Mouse (Mus musculus) CH12.LX (cell line): Measurements from ENCODE around the gene Rpl11. TPM values are rescaled to one million over a fixed set of nuclear protein-coding genes. Genes with fewer than 3 reads are reported as not detected.

ENCODE experiments used
- DNase-seq: peaks from one replicate; pipeline ENCODE4 v3.0.0-alpha.2; 2013; ENCODE audit errors: extremely low read depth
- H3K27ac ChIP-seq: 2 replicates; pipeline ENCODE4 v1.5.1; 2012; ENCODE audit warnings: low read depth, mild to moderate bottlenecking, control low read depth, moderate library complexity; ENCODE audit not compliant: insufficient read depth
- H3K27me3 ChIP-seq: replicated peaks from 2 replicates; pipeline ENCODE3; 2012; ENCODE audit warnings: inconsistent platforms
- H3K36me3 ChIP-seq, 2 experiments: replicated peaks in 1 of 2; 2 replicates each; pipeline versions ENCODE3 to v1.6.1; 2012; ENCODE audit warnings: inconsistent platforms in 1 of 2, low read length in 1 of 2, mild to moderate bottlenecking in 1 of 2, mixed read lengths in 1 of 2, moderate library complexity in 1 of 2; ENCODE audit not compliant: control insufficient read depth in 1 of 2, insufficient read depth in 1 of 2
- H3K4me1 ChIP-seq, 2 experiments: 2 replicates each; pipeline ENCODE4 v1.6.1; 2012; ENCODE audit warnings: inconsistent platforms in 1 of 2, moderate library complexity in 1 of 2; ENCODE audit not compliant: insufficient read depth in 2 of 2, control insufficient read depth in 1 of 2
- H3K4me2 ChIP-seq: 2 replicates; pipeline ENCODE4 v1.6.1; 2012; ENCODE audit warnings: low read depth, mild to moderate bottlenecking, control low read depth; ENCODE audit not compliant: poor library complexity, insufficient read depth, severe bottlenecking
- H3K4me3 ChIP-seq, 3 experiments: fragments of 150-350 bp in 1 of 3; sonication (generic) in 1 of 3; replicated peaks in 1 of 3; 2 replicates each; pipeline versions ENCODE3 to v1.5.1; 2011 to 2012; ENCODE audit warnings: low read depth in 2 of 3, low read length in 2 of 3, mild to moderate bottlenecking in 2 of 3, moderate library complexity in 2 of 3, control low read depth in 1 of 3, improper control_type of control experiment in 1 of 3, inconsistent platforms in 1 of 3, mixed read lengths in 1 of 3; ENCODE audit not compliant: poor library complexity in 1 of 3
- H3K79me2 ChIP-seq: replicated peaks from 2 replicates; pipeline ENCODE4 v1.6.1; 2012; ENCODE audit warnings: mild to moderate bottlenecking, moderate library complexity; ENCODE audit not compliant: control insufficient read depth, poor library complexity, insufficient read depth, severe bottlenecking; ENCODE audit errors: extremely low read depth
- H3K9ac ChIP-seq: 2 replicates; pipeline ENCODE4 v1.6.1; 2012; ENCODE audit warnings: low read depth, mild to moderate bottlenecking, control low read depth, moderate library complexity; ENCODE audit not compliant: insufficient read depth
- H3K9me3 ChIP-seq: replicated peaks from 2 replicates; pipeline ENCODE3; 2012; ENCODE audit warnings: low read length, inconsistent platforms, mixed read lengths
- BHLHE40 ChIP-seq: IDR thresholded peaks from 2 replicates; pipeline ENCODE4 v1.6.1; 2011; ENCODE audit warnings: mild to moderate bottlenecking, low read depth, low read length, improper control_type of control experiment
- CHD1 ChIP-seq: IDR thresholded peaks from 2 replicates; pipeline ENCODE4 v1.6.1; 2012; ENCODE audit warnings: low read depth, low read length, improper control_type of control experiment, inconsistent platforms
- ELF1 ChIP-seq: IDR thresholded peaks from 2 replicates; pipeline ENCODE4 v1.6.1; 2014; ENCODE audit warnings: low read depth, mild to moderate bottlenecking, inconsistent platforms, low read length, improper control_type of control experiment
- ETS1 ChIP-seq: conservative IDR thresholded peaks from 2 replicates; pipeline ENCODE4 v1.6.1; 2012; ENCODE audit warnings: low read depth, mild to moderate bottlenecking, inconsistent platforms, low read length, improper control_type of control experiment, moderate library complexity
- GABPA ChIP-seq: IDR thresholded peaks from 2 replicates; pipeline ENCODE4 v1.6.1; 2012; ENCODE audit warnings: low read depth, low read length, improper control_type of control experiment, inconsistent platforms; ENCODE audit not compliant: insufficient replicate concordance
- IRF4 ChIP-seq: IDR thresholded peaks from 2 replicates; pipeline ENCODE4 v1.6.1; 2014; ENCODE audit warnings: low read depth, mild to moderate bottlenecking, inconsistent platforms, low read length, improper control_type of control experiment
- JUN ChIP-seq: IDR thresholded peaks from 2 replicates; pipeline ENCODE4 v1.6.1; 2011; ENCODE audit warnings: low read depth, mild to moderate bottlenecking, low read length, improper control_type of control experiment, moderate library complexity; ENCODE audit not compliant: insufficient read depth
- MAFK ChIP-seq: IDR thresholded peaks from 2 replicates; pipeline ENCODE4 v1.6.1; 2011; ENCODE audit warnings: low read length, improper control_type of control experiment; ENCODE audit not compliant: insufficient replicate concordance
- MAX ChIP-seq: IDR thresholded peaks from 2 replicates; pipeline ENCODE4 v1.6.1; 2011; ENCODE audit warnings: low read length, improper control_type of control experiment
- NRF1 ChIP-seq: IDR thresholded peaks from 2 replicates; pipeline ENCODE4 v1.6.1; 2014; ENCODE audit warnings: low read depth, mild to moderate bottlenecking, inconsistent platforms, low read length, improper control_type of control experiment, moderate library complexity
- POLR2A ChIP-seq: IDR thresholded peaks from 2 replicates; pipeline ENCODE4 v1.6.1; 2011; ENCODE audit warnings: low read depth, mild to moderate bottlenecking, improper control_type of control experiment, low read length
- POLR2AphosphoS2 ChIP-seq: IDR thresholded peaks from 2 replicates; pipeline ENCODE4 v1.6.1; 2011; ENCODE audit warnings: low read depth, low read length, improper control_type of control experiment
- RCOR1 ChIP-seq: conservative IDR thresholded peaks from 2 replicates; pipeline ENCODE4 v1.6.1; 2012; ENCODE audit warnings: low read depth, mild to moderate bottlenecking, inconsistent platforms, low read length, improper control_type of control experiment
- ZNF384 ChIP-seq: IDR thresholded peaks from 2 replicates; pipeline ENCODE4 v1.6.1; 2012; ENCODE audit warnings: low read depth, low read length, improper control_type of control experiment, inconsistent platforms
- dilution Hi-C: fragments of 300-500 bp; cut with MboI; formaldehyde crosslinking; loops from 2 replicates; pipeline ENCODE4 v1.14.3; 2020; ENCODE audit warnings: low sequenced_read_pairs; ENCODE audit not compliant: extremely low pct_unique_long_range_greater_than_20kb, extremely low pct_ligation_motif_present
- in situ Hi-C: fragments of 300-500 bp; cut with MboI; formaldehyde crosslinking; loops from 3 replicates; pipeline ENCODE4 v1.14.3; 2019; ENCODE audit warnings: low sequenced_read_pairs, low pct_ligation_motif_present, low pct_unique_long_range_greater_than_20kb, mixed read lengths
- polyA plus RNA-seq: library from polyadenylated mRNA; unstranded; fragments of >175 nt; gene quantifications from 2 replicates; pipeline ENCODE4 v1.2.1, GENCODE M21; 2012; ENCODE audit warnings: low read depth; ENCODE audit not compliant: insufficient read length
- total RNA-seq, 2 experiments: library from RNA; depleted of rRNA; stranded (reverse); fragments of 300-350 nt in 1 of 2; fragments of >200 nt in 1 of 2; gene quantifications; 2 replicates each; pipeline ENCODE4 v1.2.3; 2012 to 2014

The Rpl11 gene
- total and polyA plus RNA-seq, 3 experiments = 1,170 to 2,513 (median 1,661) TPM

- no peak for DNase-seq
- dilution Hi-C loops = no loop called here
- no peaks in the 10 kb centered on the region for H3K9me3 ChIP-seq
- TF ChIP-seq ETS1 = no peak
- no peak for TF ChIP-seq RCOR1
- TF ChIP-seq POLR2A = no peak
- no peak for TF ChIP-seq NRF1
- TF ChIP-seq, all 38 proteins: peak for 0
- peak overlapping the region; percentile 61; the same call in 1 of the 2 replicates for H3K9ac ChIP-seq
- H3K27ac ChIP-seq = no peak overlapping the region
- peak overlapping the region; percentile 82 for H3K4me2 ChIP-seq
- in situ Hi-C loops = loop anchor here (5.0 kb wide), 1 partner anchor 47 kb away; no protein-coding TSS in a partner anchor
- peaks cover 2 to 26% of the 10 kb centered on the region in 2 experiments; a peak in 2 of 4 replicates for H3K4me1 ChIP-seq
- H3K4me3 ChIP-seq = peak overlapping the region; percentile 96 to 99 (median 96)
- peaks cover 24 to 42% of the 10 kb centered on the region in 2 experiments for H3K36me3 ChIP-seq
- H3K79me2 ChIP-seq = peaks cover 21% of the 10 kb centered on the region
- H3K27me3 ChIP-seq = no peaks in the 10 kb centered on the region
Observed at GRCm38 (mm10) chr4:135985769-135986168, 67.5 kb downstream of the Rpl11 start.

- Histone ChIP-seq H3K4me1 (peaks cover 2 to 26% of the 10 kb centered on the region in 2 experiments; a peak in 2 of 4 replicates), H3K4me2 (peak overlapping the region; percentile 82; the same call in 1 of the 2 replicates), H3K9me3 (no peaks in the 10 kb centered on the region), H3K36me3 (peaks cover 25 to 45% of the 10 kb centered on the region in 2 experiments), H3K79me2 (peaks cover 21% of the 10 kb centered on the region), H3K4me3 (no peak overlapping the region), H3K9ac (no peak overlapping the region), H3K27ac (no peak overlapping the region), H3K27me3 (no peaks in the 10 kb centered on the region)
- no peak for TF ChIP-seq ZNF384
- TF ChIP-seq MAFK = 0 out of 2 replicates have a peak, but pooled peaks have one; percentile 9
- no peak for DNase-seq
- in situ Hi-C loops = loop anchor here (5.0 kb wide), 1 partner anchor 47 kb away; no protein-coding TSS in a partner anchor
- dilution Hi-C loops = no loop called here
Observed at GRCm38 (mm10) chr4:135985193-135985592, 68.0 kb downstream of the Rpl11 start.

- Histone ChIP-seq H3K36me3 (peaks cover 25 to 45% of the 10 kb centered on the region in 2 experiments), H3K4me1 (peaks cover 2 to 26% of the 10 kb centered on the region in 2 experiments; a peak in 2 of 4 replicates)
Observed at GRCm38 (mm10) chr4:135984556-135984955, 68.7 kb downstream of the Rpl11 start.

More at GRCm38 (mm10) chr4:135984556-135984955, 68.7 kb downstream of the Rpl11 start:
- no peak overlapping the region for H3K9ac ChIP-seq
- no peak for TF ChIP-seq CHD1
- no peak for TF ChIP-seq JUN
- no peak for TF ChIP-seq POLR2AphosphoS2
- TF ChIP-seq RCOR1 = no peak
- no peak for TF ChIP-seq BHLHE40
- TF ChIP-seq IRF4 = no peak
- TF ChIP-seq MAX = no peak
- no peak for TF ChIP-seq GABPA
- no peak for TF ChIP-seq ELF1
- H3K27me3 ChIP-seq = no peaks in the 10 kb centered on the region
- H3K79me2 ChIP-seq = peaks cover 21% of the 10 kb centered on the region
- H3K4me3 ChIP-seq = no peak overlapping the region
- no peak for DNase-seq
- H3K27ac ChIP-seq = no peak overlapping the region
- dilution Hi-C loops = no loop called here
- no peaks in the 10 kb centered on the region for H3K9me3 ChIP-seq
- in situ Hi-C loops = no loop called here
- no peak overlapping the region for H3K4me2 ChIP-seq
